Mouse (Mus musculus) cerebellum, adult 2 months (tissue): ENCODE results near the gene Pcnx3.

Experiments used
- CTCF ChIP-seq: fragments of 200-500 bp; IDR thresholded peaks from 2 replicates; pipeline ENCODE4 v1.5.1; 2011; ENCODE audit warnings: low read depth, mild to moderate bottlenecking, control low read depth, low read length, moderate library complexity, borderline replicate concordance; ENCODE audit not compliant: insufficient read depth
- POLR2A ChIP-seq: fragments of 200-500 bp; IDR thresholded peaks from 2 replicates; pipeline ENCODE4 v1.6.1; 2011; ENCODE audit warnings: low read length, control low read depth, borderline replicate concordance; ENCODE audit not compliant: insufficient read depth

GRCm38 (mm10) chr19:5722848-5723425 lies 34.2 kb upstream of the Pcnx3 start:
- TF ChIP-seq CTCF (no peak), POLR2A (no peak)
